Mouse (Mus musculus) megakaryocyte, embryonic 14.5 days (primary cell): ENCODE data around the gene Hpse2. TPM values are rescaled to one million over a fixed set of nuclear protein-coding genes. Genes with fewer than 3 reads are reported as not detected.
A peak's percentile ranks its signal among the peaks of the same experiment; 100 is the strongest.

Experiments used
- H3K27me3 ChIP-seq: replicated peaks from 2 replicates; pipeline ENCODE3; 2012; ENCODE audit warnings: inconsistent platforms
- H3K36me3 ChIP-seq: replicated peaks from 2 replicates; pipeline ENCODE3; 2012; ENCODE audit warnings: low read length, inconsistent platforms, mixed read lengths
- H3K4me1 ChIP-seq: 2 replicates; pipeline ENCODE4 v1.6.1; 2012; ENCODE audit warnings: inconsistent platforms
- H3K4me3 ChIP-seq: replicated peaks from 2 replicates; pipeline ENCODE3; 2012; ENCODE audit warnings: moderate library complexity, mild to moderate bottlenecking, inconsistent platforms
- H3K9me3 ChIP-seq: 2 replicates; pipeline ENCODE4 v1.6.1; 2012; ENCODE audit warnings: inconsistent platforms
- FLI1 ChIP-seq: IDR thresholded peaks from 2 replicates; pipeline ENCODE4 v1.6.1; 2012; ENCODE audit warnings: low read length, inconsistent platforms, mixed read lengths
- GATA1 ChIP-seq: IDR thresholded peaks from 3 replicates; pipeline ENCODE4 v1.6.1; 2012; ENCODE audit warnings: mixed read lengths, low read length, inconsistent platforms, borderline replicate concordance
- polyA plus RNA-seq: library from polyadenylated mRNA; stranded (reverse); fragments of >175 nt; gene quantifications from 2 replicates; pipeline ENCODE4 v1.2.3, GENCODE M21; 2012; ENCODE audit warnings: low replicate concordance; ENCODE audit not compliant: insufficient read depth

The Hpse2 gene
- polyA plus RNA-seq, 1 experiment = 0.02 TPM

DNA sequence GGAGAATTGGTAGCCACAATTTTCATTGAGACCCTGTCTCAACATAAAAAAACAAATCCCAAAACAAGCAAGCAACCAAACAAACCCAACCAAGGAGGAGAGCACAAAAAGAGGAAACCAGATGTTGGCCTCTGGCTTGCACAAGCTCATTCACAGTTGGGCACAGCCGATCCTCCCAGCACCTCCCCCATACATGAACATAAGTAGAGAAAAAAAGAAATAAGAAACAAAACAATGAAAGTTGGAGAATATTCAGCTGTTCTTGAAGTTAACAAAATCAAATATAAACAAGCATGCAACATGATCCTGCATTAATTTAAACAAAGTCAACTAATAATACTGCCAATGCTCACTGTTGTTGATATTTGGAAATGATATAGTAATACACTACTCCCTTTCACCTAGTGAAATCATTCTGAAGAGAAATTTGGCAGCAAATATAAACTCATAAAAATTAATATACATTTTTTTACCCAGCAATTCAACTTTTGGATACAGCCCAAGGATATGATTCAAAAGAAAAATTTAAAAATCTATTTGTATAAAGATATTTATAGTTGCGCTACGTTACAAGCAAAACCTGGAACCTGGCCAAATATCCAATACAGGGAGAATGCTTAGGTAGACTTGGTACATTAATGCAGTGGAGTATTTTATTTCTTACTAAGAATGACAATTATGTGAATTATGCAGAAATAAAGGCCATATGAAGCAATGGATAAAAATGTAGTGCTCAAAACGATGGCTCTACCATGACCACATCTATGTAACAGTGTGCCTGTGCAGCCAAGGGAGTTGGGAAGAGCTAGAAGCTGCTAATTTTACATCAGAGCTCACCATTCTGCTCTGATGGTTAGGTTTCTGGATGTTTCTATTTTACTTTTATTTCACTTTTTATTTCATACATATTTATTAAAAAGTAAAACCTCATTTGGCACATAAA is 402.5 kb downstream of the Hpse2 start:
- Histone ChIP-seq H3K4me3 (no peak overlapping the region), H3K36me3 (no peaks in the 10 kb centered on the region), H3K27me3 (no peaks in the 10 kb centered on the region), H3K4me1 (peaks cover 39% of the 10 kb centered on the region), H3K9me3 (no peaks in the 10 kb centered on the region)
- no peak for TF ChIP-seq GATA1

DNA sequence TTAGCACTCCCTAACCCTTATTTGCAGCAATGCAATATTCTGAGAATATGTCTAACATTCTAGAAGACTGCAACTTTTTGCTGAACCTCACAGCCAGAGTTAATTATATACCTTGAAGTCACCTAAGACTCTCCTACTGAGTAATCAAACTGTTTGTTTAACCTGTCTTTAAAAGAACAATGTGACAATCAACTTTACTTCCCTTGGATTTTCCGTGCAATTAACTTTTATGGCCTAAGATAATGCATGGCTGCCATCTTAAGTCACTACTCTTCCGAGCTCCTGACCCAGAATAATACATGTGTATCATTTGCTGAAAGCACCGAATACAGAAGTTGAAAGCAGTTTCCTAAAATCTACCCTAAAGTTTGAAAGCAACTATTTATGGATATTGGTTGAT is 407.6 kb downstream of the Hpse2 start:
- no peak for TF ChIP-seq GATA1
- TF ChIP-seq FLI1 = no peak
- Histone ChIP-seq H3K4me3 (no peak overlapping the region), H3K9me3 (peaks cover 6% of the 10 kb centered on the region; the same call in 1 of the 2 replicates), H3K27me3 (no peaks in the 10 kb centered on the region), H3K36me3 (no peaks in the 10 kb centered on the region), H3K4me1 (0 out of 2 replicates have a peak, but pooled peaks cover 4% of the 10 kb centered on the region)

DNA sequence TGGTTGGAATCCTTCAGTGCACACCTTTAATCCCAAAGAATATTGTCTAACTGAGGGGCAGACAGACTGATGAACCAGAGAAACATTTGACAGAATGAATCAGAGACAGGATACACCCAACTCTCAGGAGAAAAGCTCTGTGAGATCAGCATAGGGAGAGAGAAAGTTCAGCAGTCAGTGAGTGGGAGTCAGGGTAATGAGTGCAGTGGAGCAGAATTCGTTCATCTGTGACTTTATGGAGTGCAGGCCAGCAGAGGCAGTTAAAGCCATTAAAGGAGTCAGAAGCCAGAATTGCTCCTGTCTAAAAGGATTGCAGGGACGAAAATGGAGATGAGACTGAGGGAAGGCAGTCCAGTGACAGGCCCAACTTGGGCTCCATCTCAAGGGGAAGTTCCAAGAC is 410.2 kb downstream of the Hpse2 start:
- H3K9me3 ChIP-seq = peaks cover 6% of the 10 kb centered on the region; the same call in 1 of the 2 replicates
- no peaks in the 10 kb centered on the region for H3K36me3 ChIP-seq
- no peaks in the 10 kb centered on the region for H3K4me1 ChIP-seq
- TF ChIP-seq FLI1 = no peak
- TF ChIP-seq GATA1 = no peak
- no peak overlapping the region for H3K4me3 ChIP-seq
- H3K27me3 ChIP-seq = no peaks in the 10 kb centered on the region

DNA sequence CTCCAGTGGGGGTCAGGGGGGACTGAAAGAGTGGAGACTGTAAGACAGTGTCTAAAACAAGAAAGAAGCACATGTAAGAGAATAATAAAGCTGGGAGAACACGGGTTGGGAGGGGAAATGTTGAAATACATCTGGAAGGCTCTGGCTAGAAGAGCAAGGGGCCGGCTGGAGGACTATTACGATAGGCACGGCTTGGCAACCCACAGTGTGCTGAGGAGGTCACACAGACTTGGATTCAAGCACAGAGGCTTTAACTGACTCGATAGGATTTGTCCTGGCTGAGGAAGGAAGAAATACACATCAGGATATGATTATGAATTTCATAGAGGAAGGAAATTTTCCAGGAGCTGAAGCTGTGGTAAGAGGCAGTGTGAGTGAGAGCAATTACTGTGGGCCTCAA is 414.4 kb downstream of the Hpse2 start:
- peaks cover 6% of the 10 kb centered on the region; the same call in 1 of the 2 replicates for H3K9me3 ChIP-seq
- no peak for TF ChIP-seq GATA1
- TF ChIP-seq FLI1 = no peak
- no peaks in the 10 kb centered on the region for H3K36me3 ChIP-seq
- no peaks in the 10 kb centered on the region for H3K27me3 ChIP-seq
- H3K4me3 ChIP-seq = no peak overlapping the region
- H3K4me1 ChIP-seq = no peaks in the 10 kb centered on the region

DNA sequence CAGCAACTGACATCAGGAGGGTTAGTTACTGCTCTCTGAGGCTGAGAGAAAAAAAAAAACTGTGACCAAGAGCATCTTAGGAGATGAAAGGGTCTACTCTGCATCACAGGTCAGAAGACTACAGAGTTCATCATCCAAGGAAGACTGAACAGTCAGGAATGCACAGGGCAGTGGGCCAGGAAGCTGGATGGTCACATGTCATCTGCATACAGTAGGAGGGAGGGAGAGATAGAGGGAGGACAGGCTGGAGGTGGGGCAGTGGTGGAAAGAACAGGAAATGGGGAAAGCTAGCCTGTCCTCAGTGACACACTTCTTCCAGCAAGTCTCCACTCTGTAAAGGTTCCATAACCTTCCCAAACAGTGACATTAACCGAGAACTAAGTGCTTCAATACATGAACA is 423.0 kb downstream of the Hpse2 start:
- peak overlapping the region; percentile 62 for H3K4me3 ChIP-seq
- no peaks in the 10 kb centered on the region for H3K27me3 ChIP-seq
- no peak for TF ChIP-seq GATA1
- no peak for TF ChIP-seq FLI1
- no peaks in the 10 kb centered on the region for H3K9me3 ChIP-seq
- peaks cover 11% of the 10 kb centered on the region for H3K4me1 ChIP-seq
- no peaks in the 10 kb centered on the region for H3K36me3 ChIP-seq

DNA sequence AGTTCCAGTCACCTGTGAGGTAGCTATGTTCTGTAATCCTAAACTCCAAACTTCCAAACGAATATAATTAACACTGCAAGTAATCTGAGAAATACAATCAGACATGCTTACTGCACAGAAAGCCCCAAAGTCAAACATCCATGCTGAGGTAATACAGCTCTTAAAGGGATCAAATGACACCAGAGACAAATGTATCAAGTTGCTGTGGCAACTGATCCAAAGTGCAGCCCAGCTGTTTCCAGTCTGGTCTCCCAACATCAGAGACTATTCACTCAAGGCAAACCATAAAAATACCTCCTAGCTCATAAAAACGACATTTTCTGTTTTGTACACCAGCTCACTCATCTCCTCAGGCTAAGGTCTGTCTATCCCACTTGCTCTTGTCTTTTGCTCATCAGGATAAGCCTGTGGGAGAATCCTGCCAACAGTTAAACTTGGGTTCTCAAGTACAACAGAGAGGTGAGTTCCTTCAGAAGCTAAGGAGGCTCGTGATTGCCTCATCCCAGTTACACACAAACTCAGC is 440.0 kb downstream of the Hpse2 start:
- no peak for TF ChIP-seq GATA1
- no peak for TF ChIP-seq FLI1
- Histone ChIP-seq H3K9me3 (peaks cover 14% of the 10 kb centered on the region), H3K27me3 (peaks cover 5% of the 10 kb centered on the region), H3K36me3 (no peaks in the 10 kb centered on the region), H3K4me1 (no peaks in the 10 kb centered on the region), H3K4me3 (no peak overlapping the region)

DNA sequence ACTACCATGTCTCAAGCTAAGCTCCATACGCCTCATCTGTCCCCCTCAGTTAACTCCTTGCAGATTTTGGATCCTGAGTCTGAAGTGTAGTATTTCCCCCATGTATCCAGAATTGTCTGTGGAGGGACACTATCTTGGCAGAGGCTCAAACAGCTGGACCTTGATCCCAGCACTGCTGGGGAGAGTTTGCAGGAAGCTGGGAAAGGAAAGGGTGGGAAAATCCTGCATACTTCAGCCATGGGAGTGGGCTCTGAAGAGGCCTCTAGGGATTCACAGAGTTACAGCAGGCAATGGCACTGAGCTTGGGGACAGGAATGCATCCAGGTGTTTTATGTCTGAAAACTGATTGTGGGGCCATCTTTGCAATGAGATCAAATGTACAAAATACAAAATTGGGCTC is 450.6 kb downstream of the Hpse2 start:
- Histone ChIP-seq H3K4me3 (no peak overlapping the region), H3K36me3 (no peaks in the 10 kb centered on the region), H3K27me3 (peaks cover 6% of the 10 kb centered on the region), H3K9me3 (peaks cover 12% of the 10 kb centered on the region), H3K4me1 (no peaks in the 10 kb centered on the region)
- no peak for TF ChIP-seq FLI1
- no peak for TF ChIP-seq GATA1

DNA sequence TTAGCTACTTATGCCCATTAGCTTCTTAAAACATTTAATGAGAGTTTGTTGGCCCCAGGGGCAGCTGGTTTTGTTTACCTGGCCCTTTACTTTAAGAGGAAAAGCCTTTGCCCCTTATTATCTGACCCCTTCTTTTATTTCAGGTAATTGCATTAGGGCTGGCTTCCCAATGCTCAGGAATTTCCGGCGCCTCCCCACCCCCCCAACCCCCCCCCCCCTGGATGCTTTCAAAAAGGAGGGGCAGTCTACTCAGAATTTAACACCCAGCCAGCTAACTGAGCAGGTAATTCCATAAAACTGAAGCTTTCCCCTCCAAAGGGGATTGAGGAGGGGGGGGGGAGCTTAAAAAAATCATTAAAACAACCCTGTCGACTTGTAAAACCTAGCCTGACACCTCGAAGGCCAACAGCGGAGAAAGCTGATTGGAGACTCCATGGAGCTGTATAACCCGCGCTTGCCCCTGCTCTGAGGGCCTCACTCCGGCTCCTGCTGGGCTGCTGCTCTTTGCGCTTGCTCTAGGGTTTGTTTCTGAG is 451.4 kb downstream of the Hpse2 start:
- peaks cover 6% of the 10 kb centered on the region for H3K27me3 ChIP-seq
- peaks cover 4% of the 10 kb centered on the region; the same call in 1 of the 2 replicates for H3K9me3 ChIP-seq
- H3K4me3 ChIP-seq = no peak overlapping the region
- no peak for TF ChIP-seq FLI1
- no peak for TF ChIP-seq GATA1
- no peaks in the 10 kb centered on the region for H3K4me1 ChIP-seq
- no peaks in the 10 kb centered on the region for H3K36me3 ChIP-seq

DNA sequence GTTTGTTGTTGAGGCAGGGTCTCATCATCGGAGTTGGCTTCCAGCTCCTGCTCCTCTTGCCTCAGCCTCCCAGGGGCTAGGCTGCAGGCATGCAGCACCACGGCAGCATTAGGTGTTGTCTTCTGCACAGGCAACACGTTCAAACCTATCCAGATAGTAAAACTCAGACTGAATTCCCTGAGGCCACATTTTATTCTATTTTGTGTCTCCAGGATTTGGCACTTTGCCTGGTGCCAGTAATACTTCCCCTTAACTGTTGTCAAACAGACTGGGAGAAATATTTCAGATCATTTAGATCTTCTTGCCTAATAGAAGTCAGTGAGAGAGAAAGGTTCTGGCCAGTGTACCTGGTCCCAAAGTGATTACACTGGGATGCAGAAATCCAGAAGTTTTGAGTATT is 458.5 kb downstream of the Hpse2 start:
- peaks cover 3% of the 10 kb centered on the region; the same call in 1 of the 2 replicates for H3K9me3 ChIP-seq
- H3K4me3 ChIP-seq = no peak overlapping the region
- H3K4me1 ChIP-seq = no peaks in the 10 kb centered on the region
- no peaks in the 10 kb centered on the region for H3K36me3 ChIP-seq
- TF ChIP-seq FLI1 (no peak), GATA1 (no peak)
- peaks cover 3% of the 10 kb centered on the region for H3K27me3 ChIP-seq

DNA sequence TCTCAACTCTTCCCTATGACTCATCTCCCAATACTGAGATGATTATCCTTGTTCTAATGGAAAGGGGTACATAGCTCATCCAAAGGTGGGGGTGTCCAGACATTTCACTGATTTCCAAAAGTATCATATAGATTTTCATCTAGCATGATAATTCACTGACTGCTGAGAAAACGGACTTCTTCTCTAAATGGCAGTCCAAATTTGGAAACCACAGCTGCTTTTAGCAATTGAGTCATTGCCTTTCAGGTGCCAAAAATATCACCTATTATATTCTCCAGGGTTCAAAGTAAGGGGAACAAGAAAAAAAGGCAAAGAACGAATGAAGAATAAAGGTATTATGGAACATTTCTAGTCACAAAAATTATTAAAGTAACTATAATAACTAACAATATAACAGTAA is 459.9 kb downstream of the Hpse2 start:
- H3K4me1 ChIP-seq = no peaks in the 10 kb centered on the region
- TF ChIP-seq GATA1 (no peak), FLI1 (no peak)
- no peak overlapping the region for H3K4me3 ChIP-seq
- H3K9me3 ChIP-seq = no peaks in the 10 kb centered on the region
- no peaks in the 10 kb centered on the region for H3K36me3 ChIP-seq
- no peaks in the 10 kb centered on the region for H3K27me3 ChIP-seq
